Mouse (Mus musculus) heart, postnatal 0 days (tissue): ENCODE data around the gene Tmem117. TPM values are rescaled to one million over a fixed set of nuclear protein-coding genes. Genes with fewer than 3 reads are reported as not detected.

Source experiments
- ATAC-seq: fragments of 200-750 bp; cut with Nextera tagmentation; 2 replicates; pipeline ENCODE4 v1.8.0; 2017; ENCODE audit warnings: low read depth, moderate number of reproducible peaks, moderate library complexity; ENCODE audit not compliant: insufficient read depth
- DNase-seq: peaks from one replicate; pipeline ENCODE4 v3.0.0-alpha.2; 2016; ENCODE audit warnings: low spot score
- H3K27ac ChIP-seq: fragments of 300-500 bp; sonication (generic); 2 replicates; pipeline ENCODE4 v1.5.1; 2014; ENCODE audit warnings: low read depth, mild to moderate bottlenecking
- H3K27me3 ChIP-seq: fragments of 300-500 bp; sonication (generic); 2 replicates; pipeline ENCODE4 v1.6.1; 2014; ENCODE audit warnings: low read length, mixed read lengths; ENCODE audit not compliant: control insufficient read depth, insufficient read depth
- H3K36me3 ChIP-seq: fragments of 300-500 bp; sonication (generic); replicated peaks from 2 replicates; pipeline ENCODE4 v1.6.1; 2014; ENCODE audit warnings: low read length, mixed read lengths; ENCODE audit not compliant: control insufficient read depth, insufficient read depth
- H3K4me1 ChIP-seq: fragments of 300-500 bp; sonication (generic); 2 replicates; pipeline ENCODE4 v1.6.1; 2014; ENCODE audit warnings: antibody characterized with exemption; ENCODE audit not compliant: control insufficient read depth, insufficient read depth
- H3K4me2 ChIP-seq: fragments of 300-500 bp; sonication (generic); 2 replicates; pipeline ENCODE4 v1.6.1; 2014; ENCODE audit warnings: low read depth, mild to moderate bottlenecking, low read length, moderate library complexity
- H3K4me3 ChIP-seq: fragments of 300-500 bp; sonication (generic); 2 replicates; pipeline ENCODE4 v1.5.1; 2014; ENCODE audit warnings: low read depth, low read length
- H3K9ac ChIP-seq: fragments of 300-500 bp; sonication (generic); replicated peaks from 2 replicates; pipeline ENCODE4 v1.6.1; 2014; ENCODE audit warnings: low read depth, low read length, mixed read lengths
- H3K9me3 ChIP-seq: fragments of 300-500 bp; sonication (generic); replicated peaks from 2 replicates; pipeline ENCODE4 v1.6.1; 2016; ENCODE audit warnings: low read length; ENCODE audit not compliant: control insufficient read depth
- CTCF ChIP-seq: IDR thresholded peaks from 2 replicates; pipeline ENCODE4 v1.5.1; 2016; ENCODE audit warnings: antibody characterized with exemption, control low read depth, low read depth
- EP300 ChIP-seq: IDR thresholded peaks from 2 replicates; pipeline ENCODE4 v1.6.1; 2016; ENCODE audit warnings: antibody characterized with exemption, low read depth
- WGBS: fragments of 180-500 bp; shearing (Covaris S2); extraction: QIAGEN DNeasy Blood & Tissue Kit; methylation state at CpG from one replicate; pipeline ENCODE4 v1.1.7; 2014; 5-methylcytosine and 5-hydroxymethylcytosine counted together
- polyA plus RNA-seq: library from polyadenylated mRNA; unstranded; fragments of >200 nt; fragmentation: Nextera tagmentation; extraction: Ambion mirVana; gene quantifications from 2 replicates; pipeline ENCODE4 v1.2.1, GENCODE M21; 2015
- total RNA-seq: library from RNA; depleted of rRNA; stranded (reverse); fragments of >200 nt; gene quantifications from 2 replicates; pipeline ENCODE4 v1.2.3, GENCODE M21; 2014; ENCODE audit warnings: low replicate concordance

The Tmem117 gene
- total and polyA plus RNA-seq, 2 experiments from 2014 or later = 2.5 to 3.5 TPM

DNA sequence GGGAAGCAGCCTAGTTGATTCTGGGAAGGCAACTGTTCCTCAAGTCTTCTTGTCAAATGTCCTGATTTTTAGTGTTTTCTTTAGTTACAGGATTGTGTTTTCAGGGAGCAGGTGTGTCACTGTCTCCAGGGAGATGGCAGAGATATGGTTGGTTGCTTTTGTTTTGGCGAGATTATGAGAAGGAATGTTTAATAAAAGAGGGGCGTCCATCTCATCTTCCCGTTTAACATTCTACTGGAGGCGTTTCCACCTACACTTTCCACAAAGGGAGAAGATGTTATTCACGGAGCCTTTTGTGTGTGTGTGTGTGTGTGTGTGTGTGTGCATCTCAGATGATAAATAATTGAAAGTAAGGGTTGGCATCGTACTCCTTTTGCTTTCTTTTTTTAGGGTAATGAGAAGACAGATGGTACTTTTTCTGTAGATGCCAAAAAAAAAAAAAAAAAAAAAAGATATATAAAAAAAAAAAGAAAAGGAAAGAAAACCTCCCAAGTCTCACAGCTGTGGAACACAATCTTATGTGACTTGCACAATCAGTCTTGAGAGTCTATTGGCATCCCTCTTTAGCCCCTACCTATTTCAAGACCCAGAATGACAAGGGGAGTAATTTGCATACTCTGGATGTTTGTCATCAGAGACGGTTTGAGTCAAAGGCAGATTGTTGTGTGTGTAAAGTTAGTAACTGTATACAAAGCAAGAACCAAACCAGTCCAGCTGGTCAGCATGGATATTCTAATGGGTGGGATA is 142.0 kb downstream of the Tmem117 start:
- Histone ChIP-seq H3K36me3 (no peaks in the 10 kb centered on the region), H3K4me1 (no peaks in the 10 kb centered on the region), H3K4me2 (no peak overlapping the region), H3K9ac (no peak overlapping the region), H3K27me3 (no peaks in the 10 kb centered on the region), H3K9me3 (no peaks in the 10 kb centered on the region; the same call in 1 of the 2 replicates), H3K27ac (no peak overlapping the region), H3K4me3 (no peak overlapping the region)
- ATAC-seq = no peak
- DNase-seq = no peak
- TF ChIP-seq CTCF (no peak), EP300 (no peak)
- 71% methylated on average over 7 of the region's 7 CpGs for WGBS

DNA sequence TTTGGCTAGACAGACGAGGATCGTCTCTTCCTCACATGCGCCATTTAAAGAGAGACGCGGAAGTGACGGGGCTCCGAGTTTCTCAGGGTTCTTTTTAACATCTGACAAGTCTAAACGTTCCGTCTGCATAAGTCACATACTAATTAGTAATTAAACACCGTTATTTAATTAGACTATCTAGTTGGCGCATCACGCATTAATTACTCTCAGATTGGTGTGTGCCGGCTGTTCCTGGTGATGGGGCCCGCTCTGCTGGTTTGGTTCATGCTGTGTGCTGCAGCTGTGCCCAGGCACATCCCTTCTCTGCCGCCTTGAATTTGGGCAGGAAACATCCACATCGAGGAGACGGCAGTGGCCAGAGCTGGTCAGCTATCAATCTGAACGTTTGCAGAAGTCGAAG is 142.7 kb downstream of the Tmem117 start:
- no peak for ATAC-seq
- no peak overlapping the region for H3K4me3 ChIP-seq

GRCm38 (mm10) chr15:94776119-94777069 is 147.4 kb downstream of the Tmem117 start:
- 72% methylated on average over 17 of the region's 17 CpGs for WGBS
- TF ChIP-seq CTCF (no peak), EP300 (no peak)
- H3K4me2 ChIP-seq = no peak overlapping the region

More for the DNA sequence above, 142.7 kb downstream of the Tmem117 start:
- Histone ChIP-seq H3K9ac (no peak overlapping the region), H3K9me3 (no peaks in the 10 kb centered on the region; the same call in 1 of the 2 replicates), H3K4me1 (no peaks in the 10 kb centered on the region), H3K4me2 (no peak overlapping the region), H3K27ac (no peak overlapping the region), H3K36me3 (no peaks in the 10 kb centered on the region), H3K27me3 (no peaks in the 10 kb centered on the region)
- DNase-seq = no peak
- WGBS = 87% methylated on average over 19 of the region's 19 CpGs
- TF ChIP-seq CTCF (no peak), EP300 (no peak)

DNA sequence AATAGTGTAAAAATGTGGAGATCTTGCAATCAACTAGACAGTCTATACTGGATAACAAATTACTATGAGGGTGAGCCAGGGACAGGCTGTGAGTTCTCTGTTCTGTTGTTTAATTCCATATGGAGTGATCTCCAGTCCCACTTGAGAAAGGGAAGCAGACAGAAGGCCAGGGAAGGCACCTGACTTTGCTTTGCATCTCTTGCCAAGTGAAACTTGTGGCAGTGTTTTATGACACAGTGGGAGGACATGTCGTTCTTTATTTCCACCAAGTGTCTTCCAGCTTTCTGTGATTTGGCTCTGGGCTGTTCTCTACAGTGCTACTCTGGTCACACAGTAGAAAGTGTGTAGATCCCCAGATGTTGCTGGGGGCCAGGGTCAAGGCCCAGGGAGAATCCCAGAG is 152.5 kb downstream of the Tmem117 start:
- DNase-seq = no peak
- H3K27me3 ChIP-seq = no peaks in the 10 kb centered on the region
- no peak overlapping the region for H3K9ac ChIP-seq
- no peaks in the 10 kb centered on the region for H3K36me3 ChIP-seq
- 60% methylated on average over 1 of the region's 1 CpGs for WGBS
- TF ChIP-seq EP300 (no peak), CTCF (no peak)
- no peak overlapping the region for H3K4me2 ChIP-seq
- no peak overlapping the region for H3K27ac ChIP-seq
- no peaks in the 10 kb centered on the region for H3K4me1 ChIP-seq
- H3K9me3 ChIP-seq = no peaks in the 10 kb centered on the region
- no peak overlapping the region for H3K4me3 ChIP-seq
- no peak for ATAC-seq

More at GRCm38 (mm10) chr15:94776119-94777069, 147.4 kb downstream of the Tmem117 start:
- Histone ChIP-seq H3K9ac (no peak overlapping the region), H3K4me3 (no peak overlapping the region), H3K27ac (no peak overlapping the region), H3K4me1 (no peaks in the 10 kb centered on the region), H3K27me3 (no peaks in the 10 kb centered on the region), H3K36me3 (no peaks in the 10 kb centered on the region), H3K9me3 (no peaks in the 10 kb centered on the region; the same call in 1 of the 2 replicates)
- no peak for DNase-seq
- ATAC-seq = no peak

DNA sequence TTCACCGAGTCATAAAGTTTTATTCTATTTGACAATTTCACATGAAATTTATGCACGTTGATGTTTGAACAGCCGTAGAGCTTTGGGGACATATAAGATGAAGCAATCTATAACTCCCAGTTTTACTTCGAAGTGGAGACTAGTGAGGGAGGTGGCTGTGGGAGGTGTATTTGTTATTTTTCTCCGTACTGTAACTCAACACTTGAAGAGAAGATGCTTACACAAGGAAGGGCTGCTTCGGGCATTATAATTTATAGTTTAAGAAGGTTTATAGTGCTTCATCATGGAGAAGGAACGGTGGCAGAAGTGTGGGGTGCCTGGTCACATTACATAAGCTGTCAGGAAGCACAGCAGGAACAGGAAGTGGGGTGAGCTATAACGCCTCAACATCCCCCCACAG is 164.4 kb downstream of the Tmem117 start:
- no peak for TF ChIP-seq CTCF
- no peak for TF ChIP-seq EP300
- DNase-seq (no peak), ATAC-seq (no peak)
- 78% methylated on average over 8 of the region's 8 CpGs for WGBS
- H3K36me3 ChIP-seq = no peaks in the 10 kb centered on the region
- no peaks in the 10 kb centered on the region for H3K27me3 ChIP-seq
- H3K9me3 ChIP-seq = no peaks in the 10 kb centered on the region
- no peaks in the 10 kb centered on the region for H3K4me1 ChIP-seq
- no peak overlapping the region for H3K4me2 ChIP-seq
- no peak overlapping the region for H3K4me3 ChIP-seq
- H3K9ac ChIP-seq = no peak overlapping the region
- H3K27ac ChIP-seq = no peak overlapping the region
